Mouse (Mus musculus): ENCODE results near the gene Zfp366. TPM values are rescaled to one million over a fixed set of nuclear protein-coding genes. Genes with fewer than 3 reads are reported as not detected.

The Zfp366 gene
- total RNA-seq, 2 experiments from 2014 or later: 6.2 to 6.7 TPM

GRCm38 (mm10) chr13:99244896-99245295 lies 60.3 kb downstream of the Zfp366 start:
- no peak for DNase-seq (ENCODE audit: low spot score in 2 of 2)

GRCm38 (mm10) chr13:99245916-99246460 lies 61.4 kb downstream of the Zfp366 start:
- no peak for DNase-seq (ENCODE audit: low spot score in 2 of 2)

DNA sequence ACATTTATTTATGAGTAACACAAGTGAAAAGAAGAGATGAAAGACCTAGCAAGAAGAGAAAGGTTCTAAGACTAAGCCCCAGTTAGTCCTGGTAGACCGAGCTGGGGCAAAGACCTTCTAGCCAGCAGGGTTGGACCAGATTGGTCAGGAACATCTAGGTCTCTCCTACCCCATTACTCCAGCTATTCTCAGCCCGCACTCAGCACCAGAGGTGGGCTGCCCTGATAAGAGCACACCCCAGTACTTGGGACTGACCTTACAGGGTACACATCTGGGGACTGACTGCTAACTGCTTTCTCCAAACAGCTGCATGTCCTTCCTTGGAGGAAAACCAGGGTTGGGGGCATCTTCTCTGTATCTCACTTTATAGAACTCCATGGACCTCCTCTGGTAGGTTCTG lies 66.2 kb downstream of the Zfp366 start:
- no peak for DNase-seq (ENCODE audit: low spot score in 2 of 2)

- no peak for DNase-seq (ENCODE audit: low spot score in 2 of 2)
These were observed 69.6 kb downstream of the Zfp366 start for GRCm38 (mm10) chr13:99254215-99254614.

DNA sequence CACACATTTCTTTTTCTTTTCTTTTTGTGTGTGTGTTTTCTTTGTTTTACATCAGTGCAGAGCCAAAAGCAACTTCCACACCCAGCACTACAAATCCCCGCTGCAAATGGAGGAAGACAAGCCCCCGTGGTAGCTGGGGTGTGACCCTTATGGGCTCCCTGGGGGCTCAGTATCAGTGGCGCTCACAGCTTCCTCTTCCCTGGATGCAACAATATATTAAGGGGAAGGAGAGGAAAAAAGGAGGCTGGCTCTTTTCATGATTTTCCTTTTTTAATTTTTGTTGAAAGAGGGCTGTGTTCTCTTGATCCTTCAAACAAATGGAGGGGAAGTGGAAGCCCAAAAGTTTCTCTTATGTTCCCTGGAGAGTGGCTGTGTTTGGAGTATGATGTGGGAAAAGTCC lies 70.2 kb downstream of the Zfp366 start:
- no peak for DNase-seq (ENCODE audit: low spot score in 2 of 2)

DNA sequence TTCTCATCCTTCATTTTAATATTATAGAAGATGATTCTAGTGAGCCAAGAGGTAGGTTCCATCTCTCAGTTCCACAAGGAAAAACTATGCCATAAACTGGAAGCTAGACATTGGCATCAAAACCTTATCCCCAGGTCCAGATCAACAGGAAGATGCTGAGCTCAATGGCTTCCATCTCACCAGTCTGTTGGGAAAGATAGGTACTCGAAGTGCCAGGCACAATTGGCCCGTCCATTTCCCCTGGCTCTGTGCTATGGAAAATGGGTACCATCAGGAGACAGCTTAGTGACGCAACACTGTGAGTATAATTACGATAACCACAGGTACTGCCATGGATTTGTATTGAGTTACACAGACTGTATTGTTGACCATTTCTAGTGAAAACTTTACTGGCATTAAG lies 72.3 kb downstream of the Zfp366 start:
- no peak for DNase-seq (ENCODE audit: low spot score in 2 of 2)

DNA sequence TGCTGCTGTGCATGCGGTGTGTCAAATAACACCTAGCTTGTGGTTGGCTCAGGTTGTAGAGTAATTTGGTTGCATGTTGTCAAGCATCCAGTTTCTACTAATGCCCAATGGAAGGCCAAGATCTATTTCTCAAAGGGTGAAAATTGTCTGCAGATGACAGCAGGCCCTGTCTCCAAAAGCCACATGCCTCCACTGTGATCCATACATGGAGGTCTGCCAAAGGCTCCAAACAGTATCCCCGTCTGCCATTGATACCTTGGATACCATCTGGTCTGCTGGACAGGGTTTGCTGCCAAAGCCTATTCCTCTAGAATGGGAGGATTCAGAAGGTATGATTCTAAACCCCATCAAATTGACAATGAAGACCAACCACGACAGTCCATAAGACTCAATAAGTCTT lies 74.1 kb downstream of the Zfp366 start:
- DNase-seq (ENCODE audit: low spot score in 2 of 2): no peak

DNA sequence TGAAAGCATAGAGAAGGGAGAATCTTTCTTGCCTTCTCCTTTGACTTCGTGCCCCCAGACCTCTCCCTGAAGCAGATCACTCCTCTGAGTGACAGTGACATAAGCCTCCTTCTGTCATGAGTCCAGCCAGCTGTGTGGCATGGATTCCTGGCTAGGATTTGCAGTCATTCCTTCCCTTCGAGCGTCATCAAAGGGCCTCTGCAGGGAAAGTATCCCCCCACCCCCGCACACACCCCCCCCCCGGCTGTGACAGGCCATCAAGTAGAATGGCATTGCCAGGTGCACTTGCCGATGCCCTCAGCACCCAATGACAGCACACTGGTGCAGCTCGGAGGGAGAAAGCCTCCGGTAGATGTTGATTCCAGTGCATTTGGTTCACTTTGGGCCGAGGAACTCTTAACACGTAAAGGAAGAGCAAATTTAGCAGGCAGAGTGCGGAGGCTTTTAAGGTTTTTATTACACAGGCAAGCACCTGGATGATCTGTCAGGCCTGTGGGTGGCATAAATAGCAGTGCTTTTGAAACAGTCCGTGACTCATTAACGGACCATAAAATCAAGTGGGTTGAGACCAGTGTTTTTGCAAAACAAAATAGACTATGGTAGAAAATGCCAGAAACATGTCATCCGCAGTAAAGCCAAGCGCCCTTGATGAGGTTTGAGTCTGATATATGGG lies 75.0 kb downstream of the Zfp366 start:
- no peak for DNase-seq (ENCODE audit: low spot score in 2 of 2)

- no peak for DNase-seq (ENCODE audit: low spot score in 2 of 2)
These were observed 77.8 kb downstream of the Zfp366 start for GRCm38 (mm10) chr13:99262406-99262805.

DNA sequence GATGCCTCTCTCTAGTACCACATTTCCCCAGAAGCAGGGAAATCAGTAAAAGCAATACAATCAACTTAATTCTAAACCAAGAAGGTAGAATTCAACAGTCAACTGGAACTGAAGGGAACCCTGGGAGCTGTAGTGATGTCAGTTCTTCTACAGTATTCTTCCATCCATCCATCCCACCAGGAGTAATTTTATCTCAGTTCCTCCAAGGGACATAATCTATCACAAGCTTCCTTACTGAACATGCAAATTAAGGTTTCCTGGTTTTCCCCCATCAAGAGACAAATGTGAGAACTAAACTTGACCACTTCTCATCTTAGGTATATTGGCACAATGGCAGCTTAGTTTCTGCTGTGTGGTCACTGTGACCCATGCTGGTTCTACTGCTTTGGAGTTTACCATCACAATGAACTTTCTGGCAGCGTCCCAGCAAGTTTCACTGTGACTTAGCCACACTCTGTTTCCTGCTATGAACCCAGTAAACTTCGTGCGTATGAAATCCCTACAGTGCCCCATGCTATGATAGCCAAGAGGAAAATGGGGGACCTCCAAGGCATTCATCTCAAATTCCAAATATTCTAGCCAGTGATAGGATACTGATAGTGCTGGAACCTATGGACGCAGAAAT lies 78.6 kb downstream of the Zfp366 start:
- no peak for DNase-seq (ENCODE audit: low spot score in 2 of 2)

GRCm38 (mm10) chr13:99264483-99264882 lies 79.9 kb downstream of the Zfp366 start:
- DNase-seq (ENCODE audit: low spot score in 2 of 2): no peak

DNA sequence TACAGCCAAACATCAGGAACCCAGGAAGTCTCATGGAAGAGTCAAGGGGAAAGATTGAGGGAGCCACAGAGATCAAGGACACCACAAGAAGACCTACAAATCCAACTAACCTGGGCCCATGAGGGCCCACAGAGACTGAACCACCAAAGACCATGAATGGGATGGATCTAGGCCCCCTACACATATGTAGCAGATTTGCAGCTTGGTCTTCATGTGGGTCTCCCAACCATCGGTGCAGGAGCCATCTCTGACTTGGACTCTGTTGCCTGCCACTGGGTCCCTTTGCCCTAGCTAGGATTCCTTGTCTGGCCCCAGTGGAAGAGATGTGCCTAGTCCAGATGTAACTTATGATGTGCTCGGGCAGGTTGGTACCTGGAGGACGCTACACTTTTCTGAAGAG lies 87.4 kb downstream of the Zfp366 start:
- no peak for DNase-seq (ENCODE audit: low spot score in 2 of 2)

- DNase-seq (ENCODE audit: low spot score in 2 of 2): no peak
These were observed 92.9 kb downstream of the Zfp366 start for GRCm38 (mm10) chr13:99277521-99277920.

- DNase-seq (ENCODE audit: low spot score in 2 of 2): no peak
These were observed 93.9 kb downstream of the Zfp366 start for GRCm38 (mm10) chr13:99278511-99278910.

DNA sequence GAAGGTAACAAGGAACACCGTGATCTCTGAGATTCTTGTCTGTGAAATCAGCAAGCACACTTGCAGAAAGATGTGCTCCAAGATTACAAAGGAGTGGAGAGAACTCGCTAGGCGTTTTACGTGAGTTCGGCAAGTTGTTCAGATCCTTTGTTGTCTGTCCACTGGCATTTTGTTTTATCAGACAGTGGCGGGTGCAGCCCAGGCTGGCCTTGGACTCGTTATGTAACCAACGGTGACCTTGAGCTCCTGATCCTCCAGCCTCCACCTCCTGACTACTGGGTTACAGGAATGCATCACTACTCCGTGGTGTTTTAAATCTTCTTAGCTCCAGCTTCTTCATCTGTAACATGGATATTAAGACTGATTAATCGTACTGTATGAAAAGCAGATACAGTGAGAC lies 94.7 kb downstream of the Zfp366 start:
- DNase-seq (ENCODE audit: low spot score in 2 of 2): no peak

DNA sequence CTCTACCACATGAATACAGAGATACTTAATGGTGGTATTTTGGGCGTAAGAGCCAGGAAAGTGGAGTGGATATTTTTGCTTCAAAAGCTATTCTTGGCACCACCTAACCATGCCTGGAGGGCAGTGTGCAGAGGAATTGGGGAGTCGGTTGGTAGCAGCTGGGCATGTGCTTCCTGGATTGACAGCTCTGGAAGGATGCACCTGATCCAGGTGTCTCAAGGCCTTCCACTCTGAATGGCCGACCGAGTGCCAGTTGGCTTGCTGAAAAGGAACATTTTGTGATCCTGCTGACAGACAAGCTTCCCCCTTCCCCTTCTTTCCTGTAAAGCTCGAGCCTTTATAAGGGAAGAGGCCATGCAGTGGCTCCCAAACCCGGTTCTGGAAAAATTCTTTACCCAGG lies 98.3 kb downstream of the Zfp366 start:
- DNase-seq (ENCODE audit: low spot score in 2 of 2): no peak

DNA sequence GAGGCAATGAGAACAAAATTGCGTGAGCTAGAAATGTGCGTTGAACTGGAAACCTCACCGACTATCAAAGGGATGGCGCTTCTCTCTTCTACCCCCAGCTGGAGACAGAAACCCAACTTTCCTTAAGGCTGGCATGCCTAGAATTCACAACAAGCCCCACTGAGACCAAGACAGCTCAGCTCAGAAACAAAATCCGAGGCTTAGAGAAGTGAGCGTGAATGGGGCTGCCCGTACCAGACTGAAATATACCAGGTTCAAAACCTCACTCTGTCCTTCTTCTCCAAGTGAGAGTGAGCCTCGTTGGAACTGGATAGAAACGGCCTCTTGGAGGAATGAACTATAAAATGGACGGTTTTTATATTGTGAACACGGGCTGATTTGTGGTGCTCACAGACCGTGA lies 99.3 kb downstream of the Zfp366 start:
- peak in 1 of 2 experiments; percentile 37 for DNase-seq (ENCODE audit: low spot score in 2 of 2)

GRCm38 (mm10) chr13:99284400-99285160 lies 100.0 kb downstream of the Zfp366 start:
- DNase-seq (ENCODE audit: low spot score in 2 of 2): peak; percentile 75 to 77

- no peak for DNase-seq (ENCODE audit: low spot score in 2 of 2)
These were observed 100.6 kb downstream of the Zfp366 start for GRCm38 (mm10) chr13:99285241-99285640.

GRCm38 (mm10) chr13:99287207-99287606 lies 102.6 kb downstream of the Zfp366 start:
- DNase-seq (ENCODE audit: low spot score in 2 of 2): no peak

GRCm38 (mm10) chr13:99287786-99288185 lies 103.2 kb downstream of the Zfp366 start:
- no peak for DNase-seq (ENCODE audit: low spot score in 2 of 2)

DNA sequence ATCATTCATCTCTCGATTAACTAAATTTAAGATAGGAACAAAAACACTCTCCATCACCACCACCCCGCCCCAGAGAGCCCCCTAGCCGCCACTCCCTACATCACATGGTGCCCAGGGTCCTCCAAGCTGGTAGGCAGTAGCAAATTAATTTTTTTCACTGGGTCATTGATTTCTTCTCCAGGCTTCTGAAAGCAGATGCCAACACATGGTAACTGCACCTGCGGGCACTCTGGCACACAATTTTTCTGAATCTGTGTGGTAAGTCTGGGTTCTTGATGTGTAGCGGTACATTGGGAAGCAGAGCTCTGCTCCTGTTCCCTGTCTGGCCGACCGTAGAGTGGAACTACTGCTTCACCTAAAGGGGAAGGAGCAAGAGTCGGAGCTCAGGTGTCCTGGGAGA lies 106.1 kb downstream of the Zfp366 start:
- no peak for DNase-seq (ENCODE audit: low spot score in 2 of 2)
